Mouse (Mus musculus) heart, embryonic 12.5 days (tissue): ENCODE results near the gene Klk7. TPM values are rescaled to one million over a fixed set of nuclear protein-coding genes. Genes with fewer than 3 reads are reported as not detected.

Experiments
- ATAC-seq: fragments of 200-750 bp; cut with Nextera tagmentation; 2 replicates; pipeline ENCODE4 v1.8.0; 2017; ENCODE audit warnings: moderate TSS enrichment, moderate library complexity; ENCODE audit not compliant: insufficient number of reproducible peaks, low FRiP score
- H3K27ac ChIP-seq: fragments of 300-500 bp; sonication (generic); 2 replicates; pipeline ENCODE4 v1.5.1; 2016; ENCODE audit warnings: mild to moderate bottlenecking, moderate library complexity; ENCODE audit not compliant: poor library complexity, severe bottlenecking
- H3K27me3 ChIP-seq: fragments of 300-500 bp; sonication (generic); replicated peaks from 2 replicates; pipeline ENCODE4 v1.6.1; 2016; ENCODE audit warnings: mild to moderate bottlenecking, moderate library complexity
- H3K36me3 ChIP-seq: fragments of 300-500 bp; sonication (generic); 2 replicates; pipeline ENCODE4 v1.6.1; 2016; ENCODE audit warnings: mild to moderate bottlenecking, moderate library complexity
- H3K4me1 ChIP-seq: fragments of 300-500 bp; sonication (generic); replicated peaks from 2 replicates; pipeline ENCODE4 v1.6.1; 2016; ENCODE audit warnings: mild to moderate bottlenecking
- H3K4me2 ChIP-seq: fragments of 300-500 bp; sonication (generic); 2 replicates; pipeline ENCODE4 v1.6.1; 2016; ENCODE audit warnings: mild to moderate bottlenecking, moderate library complexity
- H3K4me3 ChIP-seq: fragments of 300-500 bp; sonication (generic); 2 replicates; pipeline ENCODE4 v1.5.1; 2016; ENCODE audit warnings: mild to moderate bottlenecking
- H3K9ac ChIP-seq: fragments of 300-500 bp; sonication (generic); 2 replicates; pipeline ENCODE4 v1.6.1; 2016; ENCODE audit warnings: mild to moderate bottlenecking, moderate library complexity
- H3K9me3 ChIP-seq: fragments of 300-500 bp; sonication (generic); replicated peaks from 2 replicates; pipeline ENCODE4 v1.6.1; 2016; ENCODE audit warnings: mild to moderate bottlenecking, moderate library complexity
- WGBS: fragments of 180-500 bp; shearing (Covaris S2); methylation state at CpG from one replicate; pipeline ENCODE4 v1.1.7; 2016; 5-methylcytosine and 5-hydroxymethylcytosine counted together
- polyA plus RNA-seq: library from polyadenylated mRNA; unstranded; fragments of >200 nt; fragmentation: Nextera tagmentation; extraction: Ambion mirVana; gene quantifications from 2 replicates; pipeline ENCODE4 v1.2.1, GENCODE M21; 2016

The Klk7 gene
- polyA plus RNA-seq, 1 experiment from 2014 or later = 0.26 TPM

DNA sequence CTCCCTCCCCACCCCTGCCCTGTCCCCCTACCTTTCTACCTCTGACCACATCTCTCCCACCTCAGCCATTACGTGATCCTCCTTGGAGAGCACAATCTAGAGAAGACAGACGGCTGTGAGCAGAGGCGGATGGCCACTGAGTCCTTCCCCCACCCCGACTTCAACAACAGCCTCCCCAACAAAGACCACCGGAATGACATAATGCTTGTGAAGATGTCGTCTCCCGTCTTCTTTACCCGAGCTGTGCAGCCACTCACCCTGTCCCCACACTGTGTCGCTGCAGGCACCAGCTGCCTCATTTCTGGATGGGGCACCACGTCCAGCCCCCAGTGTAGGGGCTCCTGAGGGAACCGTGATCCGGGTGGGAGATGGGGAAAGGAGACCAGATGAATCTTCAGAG is 33.7 kb upstream of the Klk7 start:
- Histone ChIP-seq H3K4me1 (0 out of 2 replicates have a peak, but pooled peaks cover 3% of the 10 kb centered on the region), H3K9me3 (no peaks in the 10 kb centered on the region), H3K27ac (no peak overlapping the region), H3K27me3 (peaks cover 6% of the 10 kb centered on the region), H3K36me3 (no peaks in the 10 kb centered on the region), H3K4me3 (no peak overlapping the region), H3K9ac (no peak overlapping the region), H3K4me2 (no peak overlapping the region)
- 74% methylated on average over 12 of the region's 12 CpGs for WGBS
- ATAC-seq = no peak

DNA sequence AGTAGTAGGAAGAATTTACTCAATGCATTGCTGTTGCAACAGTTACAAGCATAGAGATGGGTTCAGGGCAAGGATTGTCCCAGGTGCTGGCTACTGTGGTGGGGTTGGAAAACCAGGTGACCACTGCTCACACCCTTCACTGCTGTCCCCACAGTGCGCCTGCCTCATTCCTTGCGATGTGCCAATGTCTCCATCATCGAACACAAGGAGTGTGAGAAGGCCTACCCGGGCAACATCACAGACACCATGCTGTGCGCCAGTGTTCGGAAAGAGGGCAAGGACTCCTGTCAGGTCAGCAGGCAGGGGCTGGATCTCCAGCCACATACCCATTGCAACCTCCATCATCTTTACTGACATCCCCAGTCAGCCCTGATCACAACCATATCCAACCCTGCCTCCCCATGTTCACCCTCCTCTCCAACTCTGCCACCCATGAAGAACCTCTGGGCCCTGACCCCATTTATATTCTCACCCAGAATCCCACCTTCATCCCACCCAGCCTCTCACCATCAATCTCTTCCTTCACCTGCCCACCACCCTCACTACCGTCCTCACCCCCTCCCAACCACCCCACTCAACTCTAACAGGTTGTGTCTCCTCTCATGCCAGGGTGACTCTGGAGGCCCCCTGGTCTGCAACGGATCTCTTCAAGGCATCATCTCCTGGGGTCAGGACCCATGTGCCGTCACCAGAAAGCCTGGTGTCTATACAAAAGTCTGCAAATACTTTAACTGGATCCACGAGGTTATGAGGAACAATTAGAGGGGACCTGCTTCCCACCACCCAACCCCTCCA is 32.7 kb upstream of the Klk7 start:
- 84% methylated on average over 10 of the region's 10 CpGs for WGBS
- H3K27ac ChIP-seq = no peak overlapping the region

DNA sequence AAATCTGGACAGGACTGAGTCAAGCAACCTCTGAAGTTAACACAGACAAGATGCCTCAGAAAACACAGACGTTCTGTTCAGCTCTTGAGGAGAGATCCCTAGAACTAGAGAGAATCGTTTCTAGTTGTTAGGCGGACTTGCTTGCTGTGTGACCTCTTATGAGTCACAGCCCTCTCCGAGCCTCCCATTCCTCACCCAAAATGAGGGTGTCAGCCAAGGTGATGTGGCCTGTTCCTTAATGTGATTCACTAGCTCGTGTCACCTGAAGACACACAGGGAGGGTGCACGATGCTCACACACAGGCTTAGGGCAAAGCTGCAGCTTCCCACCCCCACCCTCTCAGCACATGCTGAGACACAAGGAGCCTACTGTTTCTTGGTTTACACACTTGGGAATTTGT is 30.9 kb upstream of the Klk7 start:
- Histone ChIP-seq H3K27me3 (peaks cover 27% of the 10 kb centered on the region), H3K27ac (no peak overlapping the region), H3K9ac (no peak overlapping the region), H3K9me3 (no peaks in the 10 kb centered on the region), H3K4me1 (peaks cover 6% of the 10 kb centered on the region; the same call in 1 of the 2 replicates), H3K4me3 (no peak overlapping the region), H3K36me3 (no peaks in the 10 kb centered on the region), H3K4me2 (no peak overlapping the region)
- no peak for ATAC-seq
- WGBS = 50% methylated on average over 6 of the region's 6 CpGs

More for the DNA sequence above, 32.7 kb upstream of the Klk7 start:
- H3K9me3 ChIP-seq = no peaks in the 10 kb centered on the region
- no peak overlapping the region for H3K9ac ChIP-seq
- peaks cover 14% of the 10 kb centered on the region for H3K27me3 ChIP-seq
- ATAC-seq = no peak
- no peaks in the 10 kb centered on the region for H3K36me3 ChIP-seq
- H3K4me3 ChIP-seq = no peak overlapping the region
- H3K4me2 ChIP-seq = no peak overlapping the region
- peaks cover 6% of the 10 kb centered on the region; the same call in 1 of the 2 replicates for H3K4me1 ChIP-seq

DNA sequence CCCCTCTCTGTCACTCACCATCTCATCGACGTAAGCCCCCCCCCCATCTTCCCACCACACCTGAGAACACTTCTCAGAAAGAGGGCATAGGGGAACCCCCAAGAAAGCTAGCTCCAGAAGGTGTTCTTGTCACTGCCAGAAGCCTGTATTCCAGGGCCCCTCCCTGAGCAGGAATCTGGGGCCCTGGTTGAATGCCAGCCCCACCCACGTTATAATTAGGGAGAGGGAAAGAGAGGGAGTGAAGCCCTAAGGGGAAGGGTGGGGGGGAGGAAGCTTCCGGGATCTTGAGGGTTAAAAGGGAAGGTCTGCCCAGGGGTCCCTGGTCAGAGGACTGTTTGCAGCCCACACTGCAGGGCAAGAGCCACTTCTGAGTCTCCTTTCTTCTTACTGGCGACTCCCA is 30.3 kb upstream of the Klk7 start, which contains the start of gene Klk10:
Gene Klk10 (plus strand): TSS at position 290 of the 400 bp plus-strand sequence.
- Histone ChIP-seq H3K4me1 (peaks cover 6% of the 10 kb centered on the region; the same call in 1 of the 2 replicates), H3K9ac (no peak within 1 kb of the TSS), H3K27ac (no peak within 1 kb of the TSS), H3K27me3 (peaks cover 27% of the 10 kb centered on the region), H3K36me3 (no peaks in the 10 kb centered on the region), H3K4me3 (no peak within 1 kb of the TSS), H3K4me2 (no peak within 1 kb of the TSS), H3K9me3 (no peaks in the 10 kb centered on the region)
- WGBS = 40% methylated on average over 5 of the region's 5 CpGs
- no peak for ATAC-seq

DNA sequence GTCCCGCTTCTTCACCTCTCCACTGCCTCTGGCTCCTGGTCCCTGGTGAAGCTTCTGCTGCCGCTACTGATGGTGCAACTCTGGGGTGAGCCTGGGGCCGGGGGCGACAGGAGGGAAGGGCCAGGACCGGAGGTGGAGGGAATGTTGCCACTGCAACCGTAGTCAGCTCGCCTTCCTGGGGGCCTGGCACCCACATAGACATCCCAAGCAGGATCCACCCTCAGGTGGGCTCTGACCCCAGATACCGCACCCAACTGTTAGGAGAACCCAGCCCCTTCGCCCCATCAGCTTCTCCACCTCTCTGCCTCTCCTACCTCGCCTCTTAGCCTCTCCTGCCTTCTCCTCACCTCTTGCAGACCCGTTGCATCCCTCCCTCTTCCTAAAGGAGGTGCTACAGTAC is 29.6 kb upstream of the Klk7 start:
- Histone ChIP-seq H3K9me3 (no peaks in the 10 kb centered on the region), H3K27me3 (peaks cover 27% of the 10 kb centered on the region), H3K4me2 (no peak overlapping the region), H3K27ac (no peak overlapping the region), H3K4me1 (peaks cover 6% of the 10 kb centered on the region; the same call in 1 of the 2 replicates), H3K9ac (no peak overlapping the region), H3K4me3 (no peak overlapping the region), H3K36me3 (no peaks in the 10 kb centered on the region)
- ATAC-seq = no peak
- 83% methylated on average over 11 of the region's 11 CpGs for WGBS

DNA sequence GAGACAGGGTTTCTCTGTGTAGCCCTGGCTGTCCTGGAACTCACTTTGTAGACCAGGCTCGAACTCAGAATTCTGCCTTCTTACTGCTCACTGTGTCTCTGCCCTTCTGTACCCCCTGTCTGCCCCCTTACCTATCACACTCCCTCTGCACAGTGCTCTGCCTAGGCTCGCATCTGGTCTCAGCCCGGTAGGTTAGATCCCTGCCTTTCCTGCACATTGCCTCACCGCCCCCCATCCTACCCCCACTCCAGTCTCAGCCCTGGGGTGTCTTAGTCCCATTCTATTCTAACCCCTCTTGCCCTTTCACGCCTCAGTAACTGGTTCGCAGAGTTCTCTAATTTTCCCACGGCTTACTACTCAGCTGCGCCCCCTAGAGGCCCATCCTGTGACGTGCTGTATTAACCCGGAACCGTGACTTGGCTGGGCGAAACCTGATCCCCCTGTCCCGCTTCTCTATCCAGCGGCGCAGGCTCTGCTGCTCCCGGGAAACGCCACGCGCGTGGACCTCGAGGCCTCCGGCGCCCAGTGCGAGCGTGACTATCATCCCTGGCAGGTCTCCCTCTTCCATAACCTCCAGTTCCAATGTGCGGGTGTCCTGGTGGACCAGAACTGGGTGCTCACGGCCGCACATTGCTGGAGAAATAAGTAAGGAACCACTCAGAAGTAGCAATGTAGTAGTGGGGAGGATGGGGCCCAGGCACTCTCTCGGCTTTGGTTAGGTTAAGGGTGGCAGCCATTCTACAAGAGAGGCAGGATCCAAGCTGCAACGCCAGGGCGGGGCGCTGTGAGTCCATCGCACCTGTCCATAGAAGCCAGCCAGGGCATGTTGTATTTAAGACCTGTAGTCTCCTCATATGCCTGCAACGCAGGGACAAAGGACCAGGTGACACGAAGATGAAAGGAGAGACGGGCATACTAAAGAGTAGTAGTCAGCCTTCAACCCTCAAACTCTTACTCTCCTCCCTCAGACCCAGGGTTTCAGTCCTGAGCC is 28.5 kb upstream of the Klk7 start:
- H3K36me3 ChIP-seq = no peaks in the 10 kb centered on the region
- peak; percentile 41 for ATAC-seq
- peaks cover 27% of the 10 kb centered on the region for H3K27me3 ChIP-seq
- H3K9me3 ChIP-seq = no peaks in the 10 kb centered on the region
- H3K4me2 ChIP-seq = peak overlapping the region; percentile 67
- peak overlapping the region; percentile 30 for H3K4me3 ChIP-seq
- peaks cover 6% of the 10 kb centered on the region; the same call in 1 of the 2 replicates for H3K4me1 ChIP-seq
- 11% methylated on average over 36 of the region's 36 CpGs for WGBS
- H3K27ac ChIP-seq = no peak overlapping the region
- H3K9ac ChIP-seq = peak overlapping the region; percentile 45

DNA sequence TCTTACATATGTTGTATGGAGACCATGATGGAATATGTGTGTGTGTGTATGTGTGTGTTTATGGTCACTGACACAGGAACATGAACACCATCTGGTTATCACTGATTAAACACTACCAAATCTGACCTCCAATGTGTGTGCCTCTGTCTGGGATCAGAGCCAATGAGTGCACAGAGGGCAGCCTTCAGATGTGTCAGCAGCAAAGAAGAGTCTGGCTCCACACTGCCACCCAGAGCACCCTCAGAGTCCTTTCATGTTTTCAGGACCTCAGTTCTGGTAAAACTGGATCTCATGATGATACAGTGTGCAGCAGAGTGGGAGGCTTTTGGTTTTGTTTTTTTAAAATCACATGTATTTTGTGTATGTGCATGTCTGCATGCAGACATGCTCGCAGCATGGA is 25.8 kb upstream of the Klk7 start:
- Histone ChIP-seq H3K9ac (no peak overlapping the region), H3K27ac (no peak overlapping the region), H3K4me1 (peaks cover 6% of the 10 kb centered on the region; the same call in 1 of the 2 replicates), H3K9me3 (no peaks in the 10 kb centered on the region), H3K36me3 (no peaks in the 10 kb centered on the region), H3K4me3 (no peak overlapping the region), H3K4me2 (no peak overlapping the region), H3K27me3 (peaks cover 27% of the 10 kb centered on the region)
- ATAC-seq = no peak
- 84% methylated on average over 1 of the region's 1 CpGs for WGBS

DNA sequence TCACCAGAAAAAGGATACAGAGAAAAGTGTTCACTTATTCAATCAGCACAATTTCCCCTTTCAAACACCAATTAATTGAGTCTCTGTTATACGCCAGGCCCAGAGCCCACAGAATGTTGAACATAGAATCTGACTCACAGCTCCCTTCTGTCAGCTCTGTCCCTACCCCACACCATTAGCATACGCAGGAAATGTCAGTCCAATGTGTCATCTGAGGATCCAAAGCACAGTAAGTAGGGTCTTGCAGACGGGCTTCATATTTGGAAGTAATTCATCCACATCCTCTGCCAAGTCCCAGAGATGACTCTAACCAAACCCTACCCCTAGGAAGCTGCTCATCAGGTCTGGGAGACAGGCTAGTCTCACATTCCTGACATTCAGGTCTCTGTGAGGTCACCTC is 23.0 kb upstream of the Klk7 start:
- Histone ChIP-seq H3K9ac (no peak overlapping the region), H3K4me2 (no peak overlapping the region), H3K4me3 (no peak overlapping the region), H3K27me3 (peaks cover 16% of the 10 kb centered on the region), H3K27ac (no peak overlapping the region), H3K4me1 (no peaks in the 10 kb centered on the region), H3K9me3 (no peaks in the 10 kb centered on the region), H3K36me3 (no peaks in the 10 kb centered on the region)
- ATAC-seq = no peak
- 60% methylated on average over 3 of the region's 3 CpGs for WGBS

DNA sequence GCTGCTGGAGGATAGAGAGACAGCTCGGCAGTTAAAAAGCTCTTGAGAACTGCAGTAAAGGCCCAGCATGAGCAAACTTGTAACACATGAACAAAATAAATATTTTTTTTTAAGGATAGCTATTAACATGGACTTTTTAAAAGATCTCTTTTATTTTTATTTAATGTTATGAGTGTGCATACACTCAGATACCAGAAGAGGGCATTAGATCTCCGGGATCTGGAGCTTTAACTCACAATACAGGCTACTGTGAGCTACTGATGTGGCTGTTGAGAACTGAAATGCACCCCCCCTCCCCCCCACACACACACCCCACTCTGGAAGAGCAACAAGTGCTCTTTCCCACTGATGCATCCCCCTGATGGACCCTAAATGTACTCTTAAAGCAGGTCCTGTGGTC is 21.8 kb upstream of the Klk7 start:
- H3K27ac ChIP-seq = no peak overlapping the region
- H3K9ac ChIP-seq = no peak overlapping the region
- no peak for ATAC-seq
- H3K4me2 ChIP-seq = no peak overlapping the region
- H3K36me3 ChIP-seq = no peaks in the 10 kb centered on the region
- WGBS = 63% methylated on average over 2 of the region's 2 CpGs
- no peak overlapping the region for H3K4me3 ChIP-seq
- peaks cover 10% of the 10 kb centered on the region for H3K27me3 ChIP-seq
- H3K4me1 ChIP-seq = no peaks in the 10 kb centered on the region
- no peaks in the 10 kb centered on the region for H3K9me3 ChIP-seq

DNA sequence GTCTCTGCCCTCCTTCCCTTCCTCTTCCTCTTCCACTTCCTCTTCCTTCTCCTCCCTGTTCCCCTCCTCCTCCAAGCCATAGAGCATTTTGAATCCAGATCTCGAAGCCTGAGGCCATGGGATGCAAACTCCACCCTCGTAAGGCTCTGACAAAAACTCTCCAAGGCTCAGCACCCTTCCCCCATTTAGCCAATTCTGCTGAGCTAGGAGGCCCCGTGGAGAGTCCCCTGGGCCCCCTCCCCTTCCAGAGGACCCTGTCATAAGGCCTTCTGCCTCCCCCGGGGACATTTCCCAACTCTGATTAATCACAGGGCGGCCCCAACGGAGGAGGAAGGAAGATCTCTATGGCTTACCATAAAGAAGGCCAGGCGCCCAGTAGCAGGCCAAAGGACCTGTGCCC is 19.5 kb upstream of the Klk7 start, which contains the start of gene Klk9:
Gene Klk9 (plus strand): TSS at position 301 of the 400 bp plus-strand sequence.
- Histone ChIP-seq H3K4me3 (no peak within 1 kb of the TSS), H3K27ac (no peak within 1 kb of the TSS), H3K36me3 (no peaks in the 10 kb centered on the region), H3K4me2 (no peak within 1 kb of the TSS), H3K27me3 (peaks cover 29% of the 10 kb centered on the region), H3K9ac (no peak within 1 kb of the TSS), H3K9me3 (no peaks in the 10 kb centered on the region), H3K4me1 (peaks cover 7% of the 10 kb centered on the region)
- no peak for ATAC-seq
- 63% methylated on average over 7 of the region's 7 CpGs for WGBS

DNA sequence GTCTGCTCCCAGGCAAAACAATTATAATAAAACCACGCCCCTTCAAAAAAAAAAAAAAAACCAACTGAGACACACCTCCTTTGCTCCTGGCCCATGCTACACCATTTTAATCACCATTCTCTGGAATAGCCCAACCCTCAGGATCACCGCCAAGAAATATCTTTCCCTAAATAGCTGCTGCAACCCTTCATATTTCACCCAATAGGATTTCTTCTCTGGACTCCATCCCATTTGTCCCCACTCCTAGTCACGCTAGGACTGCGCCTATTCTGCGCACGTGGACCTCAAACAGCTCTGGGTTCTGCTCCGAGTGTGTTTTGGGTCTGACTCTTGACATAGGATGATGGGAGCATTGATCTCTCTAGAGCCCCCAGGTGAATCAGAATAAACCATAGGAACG is 14.7 kb upstream of the Klk7 start:
- H3K4me1 ChIP-seq = peaks cover 17% of the 10 kb centered on the region
- H3K4me3 ChIP-seq = peak overlapping the region; percentile 64
- peaks cover 55% of the 10 kb centered on the region for H3K27me3 ChIP-seq
- H3K27ac ChIP-seq = no peak overlapping the region
- 11% methylated on average over 8 of the region's 8 CpGs for WGBS
- ATAC-seq = no peak
- no peaks in the 10 kb centered on the region for H3K9me3 ChIP-seq
- no peak overlapping the region for H3K9ac ChIP-seq
- no peaks in the 10 kb centered on the region for H3K36me3 ChIP-seq
- H3K4me2 ChIP-seq = peak overlapping the region; percentile 89
